Mouse (Mus musculus): Measurements from ENCODE around the gene Ccdc15. TPM values are rescaled to one million over a fixed set of nuclear protein-coding genes. Genes with fewer than 3 reads are reported as not detected.
"Not testable (repeated sequence)": the region's sequence is repeated elsewhere in the genome, so short reads cannot be mapped to it uniquely, and the experiment has no call there.

The Ccdc15 gene
- polyA plus RNA-seq, 1 experiment = 0.43 TPM

GRCm38 (mm10) chr9:37358713-37359330 is 10.6 kb upstream of the Ccdc15 start:
- no peak for DNase-seq (ENCODE audit: low read depth, low spot score)
- WGBS = 78% methylated on average over 7 of the region's 7 CpGs

GRCm38 (mm10) chr9:37354485-37354884 is 6.3 kb upstream of the Ccdc15 start:
- no peak for DNase-seq (ENCODE audit: low read depth, low spot score)
- 61% methylated on average over 1 of the region's 1 CpGs for WGBS

GRCm38 (mm10) chr9:37351266-37351665 is 3.0 kb upstream of the Ccdc15 start:
- no peak for DNase-seq (ENCODE audit: low read depth, low spot score)
- 12% methylated on average over 2 of the region's 2 CpGs for WGBS

- no peak for DNase-seq (ENCODE audit: low read depth, low spot score)
Measured at GRCm38 (mm10) chr9:37349050-37349449, 818 bp upstream of the Ccdc15 start.

GRCm38 (mm10) chr9:37347184-37347987 is 846 bp downstream of the Ccdc15 start:
- 8% methylated on average over 12 of the region's 12 CpGs for WGBS
- DNase-seq (ENCODE audit: low read depth, low spot score) = no peak

More at GRCm38 (mm10) chr9:37349050-37349449, 818 bp upstream of the Ccdc15 start:
- WGBS = 90% methylated on average over 3 of the region's 3 CpGs

- WGBS = 83% methylated on average over 3 of the region's 3 CpGs
- no peak for DNase-seq (ENCODE audit: low read depth, low spot score)
Measured at GRCm38 (mm10) chr9:37345406-37345805, 2.8 kb downstream of the Ccdc15 start.

- WGBS = 44% methylated on average over 3 of the region's 3 CpGs
- DNase-seq (ENCODE audit: low read depth, low spot score) = no peak
Measured at GRCm38 (mm10) chr9:37329456-37329855, 18.8 kb downstream of the Ccdc15 start.

- no peak for DNase-seq (ENCODE audit: low read depth, low spot score)
- WGBS = 86% methylated on average over 1 of the region's 1 CpGs
Measured at GRCm38 (mm10) chr9:37301720-37302119, 46.5 kb downstream of the Ccdc15 start.

GRCm38 (mm10) chr9:37300501-37300900 is 47.7 kb downstream of the Ccdc15 start:
- WGBS = 60% methylated on average over 1 of the region's 1 CpGs
- not testable (repeated sequence) for DNase-seq (ENCODE audit: low read depth, low spot score)

GRCm38 (mm10) chr9:37295586-37295985 is 52.6 kb downstream of the Ccdc15 start:
- no peak for DNase-seq (ENCODE audit: low read depth, low spot score)

- no peak for DNase-seq (ENCODE audit: low read depth, low spot score)
- WGBS = 85% methylated on average over 2 of the region's 2 CpGs
Measured at GRCm38 (mm10) chr9:37266622-37267021, 81.6 kb downstream of the Ccdc15 start.

- peak; percentile 52 for DNase-seq (ENCODE audit: low read depth, low spot score)
- WGBS = 4% methylated on average over 7 of the region's 7 CpGs
Measured at GRCm38 (mm10) chr9:37255889-37256225, 92.4 kb downstream of the Ccdc15 start.

- 2% methylated on average over 38 of the region's 38 CpGs for WGBS
- DNase-seq (ENCODE audit: low read depth, low spot score) = no peak
Measured at GRCm38 (mm10) chr9:37255149-37255888, 92.9 kb downstream of the Ccdc15 start, which contains the start of gene Slc37a2. Gene Slc37a2, minus strand, starts transcription at chr9:37255738.

- DNase-seq (ENCODE audit: low read depth, low spot score) = no peak
- WGBS = 27% methylated on average over 6 of the region's 6 CpGs
Measured at GRCm38 (mm10) chr9:37254531-37255110, 93.6 kb downstream of the Ccdc15 start.

GRCm38 (mm10) chr9:37250631-37251030 is 97.6 kb downstream of the Ccdc15 start:
- DNase-seq (ENCODE audit: low read depth, low spot score) = no peak
- 74% methylated on average over 6 of the region's 6 CpGs for WGBS

GRCm38 (mm10) chr9:37249976-37250375 is 98.3 kb downstream of the Ccdc15 start:
- WGBS = 75% methylated on average over 3 of the region's 3 CpGs
- DNase-seq (ENCODE audit: low read depth, low spot score) = no peak

- DNase-seq (ENCODE audit: low read depth, low spot score) = no peak
- WGBS = 53% methylated on average over 3 of the region's 3 CpGs
Measured at GRCm38 (mm10) chr9:37248381-37248906, 99.8 kb downstream of the Ccdc15 start.

GRCm38 (mm10) chr9:37247429-37247828 is 100.8 kb downstream of the Ccdc15 start:
- DNase-seq (ENCODE audit: low read depth, low spot score) = no peak

- WGBS = 91% methylated on average over 1 of the region's 1 CpGs
- no peak for DNase-seq (ENCODE audit: low read depth, low spot score)
Measured at GRCm38 (mm10) chr9:37245810-37246209, 102.4 kb downstream of the Ccdc15 start.

- 49% methylated on average over 2 of the region's 2 CpGs for WGBS
- DNase-seq (ENCODE audit: low read depth, low spot score) = no peak
Measured at GRCm38 (mm10) chr9:37245404-37245803, 102.8 kb downstream of the Ccdc15 start.
